Mouse (Mus musculus) thymus, postnatal 10 days (tissue): ENCODE results near the gene Gpr19.

Experiments used
- DNase-seq, 2 experiments: peaks; one replicate each; pipeline ENCODE4 v3.0.0; 2021; ENCODE audit warnings: low spot score in 2 of 2

Gene Gpr19

DNA sequence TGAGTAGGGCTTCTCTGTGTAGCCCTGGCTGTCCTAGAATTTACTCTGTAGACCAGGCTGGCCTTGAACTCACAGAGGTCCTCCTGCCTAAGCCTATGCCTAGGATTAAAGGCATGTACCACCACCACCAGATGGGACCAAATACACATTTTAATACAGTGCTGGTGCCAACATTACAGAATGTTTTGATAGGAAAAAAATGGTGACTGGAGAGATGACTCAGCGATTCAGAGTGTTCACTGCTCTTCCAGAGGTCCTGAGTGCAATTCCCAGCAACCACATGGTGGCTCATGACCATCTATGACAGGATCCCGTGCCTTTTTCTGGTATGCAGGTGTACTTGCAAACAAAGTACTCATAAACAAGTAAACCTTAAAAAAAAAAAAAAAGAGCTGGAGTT is 48.9 kb downstream of the Gpr19 start:
- no peak for DNase-seq

DNA sequence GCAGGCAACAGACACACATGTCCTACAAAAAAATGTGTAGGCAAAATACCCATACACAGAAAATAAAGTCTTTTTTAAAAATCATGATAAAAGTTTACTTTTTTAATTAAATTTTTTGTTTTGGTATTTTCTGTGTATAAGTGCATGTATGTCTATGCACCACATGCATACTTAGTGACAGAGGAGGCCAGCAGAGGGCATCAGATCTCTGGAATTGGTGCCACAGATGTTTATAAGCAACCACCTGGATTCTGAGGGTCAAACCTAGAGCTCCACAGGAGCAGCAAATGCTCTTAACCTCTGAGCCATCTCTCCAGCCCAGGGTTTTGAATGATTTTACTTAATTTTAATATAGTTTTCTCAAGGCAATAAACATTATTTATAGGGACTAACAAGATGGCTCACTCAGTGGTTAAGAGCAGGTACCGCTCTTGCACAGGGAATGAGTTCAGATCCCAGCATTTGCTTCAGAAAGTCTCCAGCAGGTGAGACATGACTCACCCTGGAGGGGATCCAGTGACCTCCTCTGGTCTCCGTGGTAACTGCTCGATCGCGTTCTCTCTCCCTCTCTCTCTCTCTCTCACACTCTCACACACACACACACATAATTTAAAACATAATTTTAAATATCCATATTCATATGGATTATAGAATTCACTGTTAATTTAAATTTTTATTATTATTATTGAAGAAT is 50.0 kb downstream of the Gpr19 start:
- peak; percentile 34 to 57 for DNase-seq

DNA sequence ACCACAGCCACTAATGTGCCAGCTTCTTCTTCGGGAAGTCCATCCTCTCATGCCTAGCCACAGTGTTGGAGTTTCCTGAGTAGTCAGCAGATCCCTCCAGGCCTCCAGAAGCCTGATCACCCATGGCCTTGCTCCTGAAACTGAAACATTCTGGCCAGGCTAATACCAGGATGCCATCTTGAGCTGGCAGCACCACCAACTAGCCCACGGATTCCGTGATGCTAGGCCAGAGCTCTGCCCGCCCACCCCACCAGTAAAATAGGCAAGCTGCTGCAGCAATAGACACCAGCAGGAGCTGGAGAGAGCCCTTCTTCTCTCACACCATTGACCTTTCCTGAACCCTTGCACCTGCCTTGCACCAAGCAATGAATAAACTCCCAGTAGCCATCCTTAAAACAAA is 50.8 kb downstream of the Gpr19 start:
- no peak for DNase-seq

DNA sequence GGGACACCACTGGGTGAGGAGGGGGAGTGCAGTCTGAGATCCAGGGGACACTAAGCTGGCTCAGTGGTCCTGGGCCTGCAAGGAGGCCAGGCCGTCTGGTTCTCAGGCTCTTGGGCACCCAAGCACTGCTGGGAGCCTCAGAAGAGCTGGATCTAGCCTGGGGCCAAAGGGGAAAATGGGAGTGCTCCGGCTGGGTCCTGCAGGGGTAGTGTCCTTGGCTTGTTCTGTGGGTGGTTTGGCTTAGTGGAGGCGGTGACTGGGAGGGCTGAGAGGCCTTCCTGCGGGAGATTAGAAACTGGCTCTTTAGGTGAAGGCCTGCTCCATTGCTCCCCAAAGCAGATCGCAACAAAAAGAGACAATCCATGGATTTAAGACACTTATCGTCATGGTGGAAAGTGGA is 52.1 kb downstream of the Gpr19 start:
- no peak for DNase-seq

DNA sequence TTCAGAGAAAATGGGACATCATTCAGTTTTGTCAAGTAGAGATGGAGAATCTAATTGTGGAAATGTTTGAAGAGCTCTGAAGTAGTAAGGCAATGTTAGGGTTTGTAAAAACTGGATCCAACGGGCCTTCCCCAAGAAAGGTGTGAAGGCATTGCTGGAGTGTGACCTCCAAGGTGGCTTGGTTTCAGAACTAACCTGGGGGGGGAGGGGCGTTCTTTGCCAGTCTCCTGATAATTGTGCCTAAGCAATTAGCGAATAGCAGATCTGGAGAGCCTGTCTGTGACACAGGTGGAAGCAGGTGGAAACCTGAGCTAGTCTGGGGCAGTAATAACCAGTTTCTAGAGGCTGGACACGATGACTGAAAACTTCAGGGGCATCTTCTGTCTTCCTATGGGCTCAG is 52.7 kb downstream of the Gpr19 start:
- DNase-seq, result no peak

DNA sequence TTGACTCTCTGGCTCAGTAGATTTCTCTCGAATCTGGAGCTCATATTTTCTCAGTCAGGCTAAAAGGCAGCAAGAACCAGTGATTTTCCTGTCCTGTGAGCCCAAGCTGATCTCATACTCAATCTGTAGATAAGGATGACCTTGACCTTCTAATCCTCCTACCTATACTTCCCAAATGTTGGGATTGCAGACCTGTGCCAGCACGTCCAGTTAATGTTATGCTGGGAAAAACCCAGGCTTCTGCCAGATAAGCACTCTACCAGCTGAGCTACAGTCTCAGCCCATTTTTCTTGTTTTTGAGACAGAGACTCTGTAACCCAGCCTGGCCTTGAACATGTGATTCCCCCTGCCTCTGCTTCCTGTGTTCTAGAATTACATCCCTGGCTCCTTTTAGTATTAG is 58.0 kb downstream of the Gpr19 start:
- no peak for DNase-seq

DNA sequence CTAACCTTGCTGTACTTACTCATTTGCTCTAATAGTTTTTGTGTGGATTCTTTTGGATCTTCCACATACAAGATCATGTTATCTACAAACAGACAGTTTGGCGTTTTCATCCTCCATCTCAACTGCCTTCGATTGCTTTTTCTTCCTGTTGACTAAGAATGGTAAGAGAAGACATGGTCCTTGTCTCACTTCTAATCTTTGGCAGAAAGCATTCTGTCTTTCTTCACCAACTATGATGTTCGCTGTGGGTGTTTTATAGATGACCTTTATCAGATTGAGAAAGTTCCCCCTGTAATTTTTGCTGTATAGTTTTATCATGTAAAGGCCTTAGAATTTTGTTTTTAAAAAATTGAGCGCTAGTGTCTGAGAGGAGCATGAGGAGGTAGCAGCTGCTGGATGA is 60.3 kb downstream of the Gpr19 start:
- DNase-seq, result no peak

DNA sequence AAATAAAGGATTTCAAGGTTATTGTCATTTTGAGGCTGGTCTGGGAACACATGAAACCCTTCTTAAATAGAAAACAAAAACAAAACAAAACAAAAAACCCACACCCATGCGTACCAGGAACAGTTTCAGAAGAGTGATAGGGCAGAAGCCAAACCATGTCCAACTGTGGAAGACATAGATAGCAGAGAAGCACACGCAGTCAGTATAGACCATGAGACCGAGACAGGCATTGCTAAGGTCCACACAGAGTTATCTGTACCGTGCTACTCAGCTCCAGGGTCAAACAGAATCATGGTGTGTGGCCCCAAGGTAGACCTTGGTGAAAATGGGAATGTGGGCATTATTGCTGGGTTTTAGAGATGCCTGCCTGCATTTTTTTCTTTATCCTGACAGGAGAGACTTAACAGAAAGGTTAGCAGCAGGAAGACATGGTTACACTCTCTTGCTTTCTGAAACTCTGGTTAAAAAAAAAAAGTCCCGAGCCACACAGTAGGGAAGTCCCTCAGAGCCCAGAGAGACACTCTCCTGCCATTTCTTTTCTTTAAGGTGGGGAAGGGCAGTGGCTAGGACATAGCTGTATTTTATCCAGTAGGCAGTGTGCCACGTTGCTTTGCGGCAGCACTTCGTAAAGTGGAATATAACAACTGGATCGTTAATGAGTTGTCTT is 63.7 kb downstream of the Gpr19 start:
- no peak for DNase-seq

DNA sequence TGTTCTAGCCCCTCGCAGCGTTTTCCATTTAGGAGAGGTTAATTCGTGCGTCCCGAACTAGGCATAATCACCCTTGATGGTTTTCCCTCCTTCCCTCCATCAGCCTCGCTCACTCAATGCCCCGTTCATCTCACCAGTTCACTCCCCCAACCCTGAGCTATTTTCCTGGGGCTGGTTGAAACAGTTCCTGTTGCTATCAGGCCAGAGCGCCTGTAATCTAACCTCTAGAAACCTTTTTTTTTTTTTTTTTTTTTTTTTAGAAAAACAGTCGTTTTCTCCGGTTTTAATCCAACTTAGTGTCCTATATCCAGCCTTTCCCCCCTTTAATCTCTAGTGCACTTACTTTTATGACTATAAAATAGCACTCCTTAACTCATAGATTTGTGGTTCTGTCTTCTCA is 67.6 kb downstream of the Gpr19 start:
- DNase-seq, result no peak

DNA sequence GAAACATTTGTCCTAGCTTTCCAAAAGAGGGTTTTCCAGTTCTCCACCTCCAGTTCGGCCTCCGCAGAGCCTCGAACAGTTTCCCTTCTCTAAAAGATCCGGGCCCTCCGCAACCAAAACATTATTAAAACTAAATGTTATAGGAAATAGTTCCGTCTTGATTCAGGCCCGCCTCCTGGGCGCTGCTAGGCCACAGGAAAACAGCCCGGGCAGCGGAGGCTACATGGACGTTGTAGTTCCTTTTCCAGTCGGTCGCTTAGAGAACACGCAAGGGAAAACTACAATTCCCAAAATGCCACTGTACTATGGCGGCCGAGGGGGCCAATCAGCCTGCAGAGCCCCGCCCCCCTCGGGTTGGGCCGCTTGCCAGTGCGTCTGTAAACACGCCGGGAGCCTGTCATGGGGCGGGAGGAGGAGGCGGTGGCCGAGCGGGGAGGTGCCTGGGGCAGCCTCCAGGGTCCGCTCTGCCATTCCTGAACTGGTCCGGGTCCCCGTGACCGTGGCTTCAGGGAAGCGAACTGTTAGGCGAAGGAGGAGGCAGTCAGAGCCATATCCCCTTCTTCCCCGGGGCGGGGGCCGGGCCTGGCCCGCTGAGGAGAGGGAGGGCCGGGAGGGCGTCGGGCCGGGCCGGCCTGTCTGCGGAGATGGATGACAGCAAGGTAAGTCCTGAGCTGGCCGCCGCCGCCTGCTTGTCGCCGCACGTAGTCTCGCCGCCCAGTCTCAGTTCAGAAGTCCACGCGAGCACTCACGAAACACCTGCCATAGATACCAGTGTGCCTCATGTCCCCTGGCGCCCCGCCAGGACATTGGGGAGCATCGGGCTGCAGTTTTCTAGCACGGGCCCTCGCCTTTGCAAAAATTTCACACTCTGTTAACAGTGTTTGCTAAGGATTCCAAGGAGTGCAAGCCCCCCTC is 68.3 kb downstream of the Gpr19 start, which contains the start of gene Crebl2:
TSS of gene Crebl2 (plus strand) at position 369 of the 915 bp plus-strand sequence.
- peak; percentile 95 to 97 for DNase-seq

DNA sequence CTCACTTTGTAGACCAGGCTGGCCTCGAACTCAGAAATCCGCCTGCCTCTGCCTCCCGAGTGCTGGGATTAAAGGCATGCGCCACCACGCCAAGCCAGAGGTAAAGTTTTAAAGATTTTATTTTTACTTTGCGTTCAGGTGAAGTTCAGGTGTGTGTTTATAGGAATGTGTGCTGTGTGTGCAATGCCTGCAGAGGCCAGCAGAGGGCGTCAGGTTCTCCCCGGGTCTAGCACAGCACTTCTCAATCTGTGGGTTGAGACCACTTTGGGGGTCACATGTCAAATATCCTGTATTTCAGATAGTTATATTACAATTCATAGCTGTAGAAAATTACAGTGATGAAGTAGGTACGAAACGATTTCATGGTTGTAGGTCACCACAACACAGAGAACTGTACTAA is 75.5 kb downstream of the Gpr19 start:
- peak in 1 of 2 experiments; percentile 42 for DNase-seq

DNA sequence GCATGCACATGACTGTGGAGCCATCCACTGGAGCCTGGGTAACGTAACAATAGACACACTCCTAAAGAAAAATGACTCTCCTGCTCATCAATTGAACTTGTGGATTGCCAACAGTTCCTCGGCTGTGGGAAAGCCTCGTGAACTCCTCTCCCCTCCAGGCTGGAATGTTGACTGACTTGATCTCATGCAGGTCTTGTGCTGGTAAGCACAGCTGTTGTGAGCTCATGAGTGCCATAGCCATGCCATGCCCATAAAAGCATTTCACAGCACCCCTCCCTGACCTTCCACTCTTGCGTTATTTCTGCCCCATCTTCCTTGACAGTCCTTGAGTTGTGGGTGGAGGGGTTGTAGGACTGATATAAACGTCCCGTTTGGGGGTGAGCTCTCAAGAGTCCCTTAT is 78.0 kb downstream of the Gpr19 start:
- DNase-seq, result no peak

DNA sequence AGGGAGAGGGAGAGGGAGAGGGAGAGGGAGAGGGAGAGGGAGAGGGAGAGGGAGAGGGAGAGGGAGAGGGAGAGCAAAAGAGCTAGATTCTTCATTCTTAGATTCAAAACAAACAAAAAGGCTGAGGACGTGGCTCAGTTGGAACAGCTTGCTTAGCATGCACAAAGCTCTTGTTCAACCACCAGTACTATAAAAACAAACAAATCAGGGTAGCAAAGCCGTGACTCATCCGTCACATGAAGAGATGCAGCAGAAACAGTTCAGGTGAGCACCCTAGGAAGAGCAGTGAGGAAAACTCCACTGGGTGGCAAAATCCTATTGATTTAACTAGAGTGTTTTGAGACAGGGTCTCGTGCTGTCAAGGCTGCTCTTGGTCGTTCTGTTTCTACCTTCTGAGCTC is 78.6 kb downstream of the Gpr19 start:
- DNase-seq, result no peak
